Mouse (Mus musculus): ENCODE results near the gene Pwp2.

GRCm38 (mm10) chr10:78169281-78170042 lies 15.5 kb downstream of the Pwp2 start, which contains the start of gene D10Jhu81e:
- no peak for TF ChIP-seq CTCF (IDR thresholded peaks at IDR 0.05; ENCODE audit: borderline replicate concordance, insufficient read depth, low read depth, low read length)
- TF ChIP-seq POLR2A (IDR thresholded peaks at IDR 0.05; ENCODE audit: borderline replicate concordance, insufficient read depth, low read length), result peak; percentile 95

Data from cerebellum, adult 2 months (tissue).